Mouse (Mus musculus): Measurements from ENCODE around the gene Nrde2.

- no peak for TF ChIP-seq CTCF (IDR thresholded peaks at IDR 0.05)
- TF ChIP-seq POLR2A (IDR thresholded peaks at IDR 0.05; ENCODE audit: insufficient read depth, low read depth, low read length), result no peak
These were observed 31.3 kb upstream of the Nrde2 start for GRCm38 (mm10) chr12:100190802-100191201.

Measured in heart, adult 2 months (tissue).